Mouse (Mus musculus): Measurements from ENCODE around the gene Myrfl. TPM values are rescaled to one million over a fixed set of nuclear protein-coding genes. Genes with fewer than 3 reads are reported as not detected.

Gene Myrfl
- under 1 TPM in 1 of 2 experiments, not detected in 1; 0.09 TPM for total RNA-seq (2021)
- long read RNA-seq, experiment 1 = 0 reads
- long read RNA-seq, experiment 2 = 0 reads

- no peak for DNase-seq (ENCODE audit: low spot score)
These were observed at the start of gene Myrfl for GRCm38 (mm10) chr10:116896336-116897177. Myrfl (minus strand) TSS chr10:116896919.

DNA sequence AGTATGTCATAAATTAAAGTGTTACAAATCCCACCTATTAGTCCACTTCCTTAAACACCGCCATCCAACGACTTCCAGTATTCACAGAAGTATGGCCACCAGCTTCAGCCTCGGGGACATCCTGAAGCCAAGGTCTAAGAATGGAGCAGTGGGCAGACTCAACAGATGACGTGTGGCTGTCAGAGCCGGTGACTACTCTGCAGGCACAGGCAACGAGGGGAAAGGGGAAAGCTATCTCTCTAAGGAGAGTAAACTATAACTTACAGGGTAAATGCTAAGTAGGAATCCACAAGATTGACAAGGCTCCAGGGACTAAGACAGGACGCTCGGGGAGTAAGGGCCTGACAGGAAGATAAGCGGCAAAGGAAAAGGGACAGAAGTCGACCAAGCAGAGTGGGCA lies 48.2 kb upstream of the Myrfl start:
- DNase-seq (ENCODE audit: low spot score) = no peak

DNA sequence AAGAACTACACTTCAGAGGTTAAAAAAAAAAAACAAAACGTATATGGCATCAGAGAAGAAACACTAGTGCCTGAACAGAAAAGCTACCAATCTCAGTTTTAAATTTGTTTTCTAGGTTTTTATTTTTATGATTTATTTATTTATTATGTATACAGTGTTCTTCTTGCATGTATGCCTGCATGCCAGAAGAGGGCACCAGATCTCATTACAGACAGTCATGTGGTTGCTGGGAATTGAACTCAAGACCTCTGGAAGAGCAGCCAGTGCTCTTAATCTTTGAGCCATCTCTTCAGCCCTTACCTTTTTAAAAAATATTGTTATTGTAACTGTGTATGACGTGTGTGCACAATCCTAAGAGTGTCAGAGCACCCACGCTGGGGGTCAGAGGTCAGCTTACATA lies 47.4 kb upstream of the Myrfl start:
- DNase-seq (ENCODE audit: low spot score) = no peak

DNA sequence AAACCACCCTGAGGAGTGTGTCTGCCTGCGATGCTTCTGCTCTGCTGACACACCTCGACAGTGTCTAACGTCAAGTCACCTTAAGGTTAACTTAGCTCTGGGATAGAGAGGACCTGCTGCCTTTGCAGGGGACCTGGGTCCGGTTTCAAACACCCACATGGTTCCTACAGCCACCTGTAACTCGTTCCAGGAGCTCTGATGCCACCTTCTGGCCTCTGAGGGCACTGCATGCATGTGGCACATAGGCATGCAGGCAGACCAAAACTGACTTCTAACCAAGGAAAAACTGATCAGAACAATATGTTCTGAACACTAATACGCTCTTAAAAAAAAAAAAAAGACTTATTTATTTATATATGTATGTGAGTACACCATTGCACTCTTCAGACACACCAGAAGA lies 46.3 kb upstream of the Myrfl start:
- DNase-seq (ENCODE audit: low spot score) = no peak

DNA sequence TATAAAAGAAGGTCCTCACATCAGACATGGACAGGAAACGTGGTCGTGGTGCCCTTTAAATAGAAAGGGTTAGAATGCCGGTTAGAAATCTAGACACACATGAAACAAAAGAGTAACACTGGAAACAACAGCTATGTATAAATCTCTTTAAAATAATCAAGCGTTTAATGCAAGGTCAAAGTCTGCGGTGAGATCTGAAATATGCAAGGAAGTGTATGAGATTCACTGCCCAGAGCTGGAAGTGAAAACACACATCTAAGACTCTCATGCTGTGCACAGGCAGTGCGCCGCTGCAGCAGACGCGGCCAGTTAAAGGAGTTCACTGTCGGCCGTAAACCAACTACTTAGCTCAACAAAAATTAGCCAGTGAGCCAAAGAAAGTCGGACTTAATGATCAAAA lies 38.3 kb upstream of the Myrfl start:
- no peak for DNase-seq (ENCODE audit: low spot score)

DNA sequence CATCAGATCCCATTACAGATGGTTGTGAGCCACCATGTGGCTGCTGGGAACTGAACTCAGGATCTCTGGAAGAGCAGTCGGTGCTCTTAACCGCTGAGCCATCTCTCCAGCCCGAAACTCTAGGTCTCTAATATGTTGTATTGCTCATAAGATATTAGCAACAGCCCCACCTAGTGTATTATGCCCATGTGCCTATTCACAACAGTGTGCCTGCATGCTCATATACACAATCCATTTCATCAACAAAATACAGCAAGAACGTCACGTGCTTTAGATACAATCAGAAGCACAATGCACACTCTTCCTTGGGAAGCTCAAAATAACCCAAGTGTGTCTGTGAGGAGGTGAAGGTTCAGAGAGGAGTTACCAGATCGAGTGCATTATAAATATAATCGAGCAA lies 37.1 kb upstream of the Myrfl start:
- DNase-seq (ENCODE audit: low spot score) = no peak

GRCm38 (mm10) chr10:116932418-116932817 lies 35.7 kb upstream of the Myrfl start:
- no peak for DNase-seq (ENCODE audit: low spot score)

DNA sequence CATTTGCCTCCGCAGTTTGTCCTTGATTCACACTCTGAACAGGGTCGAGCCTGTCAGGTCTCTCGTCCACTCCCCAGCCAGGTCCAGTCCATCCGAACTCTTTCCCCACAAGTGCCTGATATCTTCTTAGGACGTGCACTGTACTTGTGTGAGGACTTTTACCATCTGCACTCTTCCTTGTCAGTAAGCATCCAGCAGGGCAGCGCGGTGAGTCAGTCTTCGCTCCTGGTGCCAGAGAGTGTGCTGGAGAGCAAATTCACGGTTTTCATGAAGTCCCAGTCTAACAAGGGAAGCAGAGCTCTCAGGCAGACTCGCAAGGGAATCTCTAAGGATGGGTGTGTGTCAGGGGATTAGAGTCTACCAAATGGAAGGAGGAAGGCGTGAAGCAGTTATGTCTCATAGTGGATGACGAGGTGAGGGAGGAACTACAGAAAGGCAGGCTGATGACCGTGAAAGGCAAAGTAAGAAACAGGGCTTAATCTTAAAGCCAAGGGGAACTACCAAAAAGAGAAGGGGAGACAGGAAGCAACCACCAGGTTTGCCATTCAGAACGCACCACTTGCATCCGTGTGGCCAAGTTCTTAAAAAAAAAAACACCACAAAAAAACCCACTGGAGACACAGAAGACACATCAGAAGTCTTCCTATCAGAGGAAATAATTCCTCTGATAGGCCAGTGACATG lies 34.9 kb upstream of the Myrfl start:
- no peak for DNase-seq (ENCODE audit: low spot score)

- DNase-seq (ENCODE audit: low spot score) = no peak
These were observed 34.2 kb upstream of the Myrfl start for GRCm38 (mm10) chr10:116930936-116931335.

GRCm38 (mm10) chr10:116930506-116930905 lies 33.8 kb upstream of the Myrfl start:
- DNase-seq (ENCODE audit: low spot score) = no peak

DNA sequence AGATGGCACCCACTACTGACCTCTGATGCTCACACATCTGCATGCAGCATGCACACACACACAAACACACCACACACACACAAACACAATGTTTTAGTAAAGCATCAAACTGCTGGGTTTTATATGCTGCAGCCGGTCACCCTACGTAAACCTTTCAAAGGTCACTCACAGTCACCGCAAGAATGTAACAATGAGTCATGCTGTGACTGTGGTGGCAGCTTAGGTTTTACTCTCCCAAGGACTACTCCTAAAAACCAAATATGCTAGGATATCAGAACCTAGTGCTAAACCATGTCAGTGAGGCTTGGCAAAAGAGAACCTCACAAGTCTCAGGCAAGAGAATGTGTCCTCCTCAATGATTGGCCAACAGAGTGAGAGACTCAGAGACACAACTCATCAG lies 32.1 kb upstream of the Myrfl start:
- DNase-seq (ENCODE audit: low spot score) = no peak

- DNase-seq (ENCODE audit: low spot score) = no peak
These were observed 29.9 kb upstream of the Myrfl start for GRCm38 (mm10) chr10:116926428-116927113.

- DNase-seq (ENCODE audit: low spot score) = no peak
These were observed 27.2 kb upstream of the Myrfl start for GRCm38 (mm10) chr10:116923651-116924495.

DNA sequence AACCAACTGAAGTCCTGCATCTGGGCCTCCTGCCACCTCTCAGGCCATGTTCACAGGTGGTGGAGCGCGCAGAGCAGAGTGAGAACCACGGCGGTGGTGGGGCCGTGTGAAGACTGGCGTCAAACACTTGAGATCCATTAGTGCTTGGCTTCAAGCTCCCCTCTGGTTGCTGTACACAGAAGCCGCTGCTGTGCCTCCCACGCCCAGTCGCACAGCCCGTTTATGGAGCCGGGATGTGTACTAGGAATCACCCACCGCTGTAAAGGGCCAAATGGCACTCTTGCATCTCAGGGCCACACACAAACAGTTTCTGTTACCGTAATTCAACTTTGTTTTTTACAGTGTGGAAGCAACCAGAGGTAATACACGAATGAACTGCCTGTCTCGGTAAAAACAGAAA lies 25.4 kb upstream of the Myrfl start:
- DNase-seq (ENCODE audit: low spot score) = no peak

DNA sequence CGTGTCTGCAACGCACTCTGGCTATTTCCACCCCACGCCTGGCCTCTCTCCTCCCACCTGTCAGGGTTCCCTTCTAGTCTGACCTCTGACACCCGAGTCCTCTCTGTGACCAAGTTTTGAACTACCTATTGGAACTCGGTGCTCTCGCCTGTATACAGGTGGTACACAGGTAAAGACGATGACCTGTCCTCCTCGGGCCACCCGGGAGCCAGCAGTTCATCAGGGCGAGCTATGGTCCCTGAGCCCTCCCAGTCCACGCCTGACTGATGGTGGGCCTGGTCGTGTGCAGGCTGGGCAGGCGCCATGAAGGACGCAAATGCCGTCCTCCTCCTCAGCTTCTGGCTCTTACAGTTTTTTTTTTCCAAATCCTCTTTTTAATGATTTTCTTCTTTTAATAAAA lies 24.7 kb upstream of the Myrfl start:
- no peak for DNase-seq (ENCODE audit: low spot score)

GRCm38 (mm10) chr10:116920641-116921040 lies 23.9 kb upstream of the Myrfl start:
- no peak for DNase-seq (ENCODE audit: low spot score)

- no peak for DNase-seq (ENCODE audit: low spot score)
These were observed 22.9 kb upstream of the Myrfl start for GRCm38 (mm10) chr10:116919368-116920317.

- no peak for DNase-seq (ENCODE audit: low spot score)
These were observed 19.9 kb upstream of the Myrfl start for GRCm38 (mm10) chr10:116916581-116916980.

- no peak for DNase-seq (ENCODE audit: low spot score)
These were observed 18.6 kb upstream of the Myrfl start for GRCm38 (mm10) chr10:116915286-116915685.

DNA sequence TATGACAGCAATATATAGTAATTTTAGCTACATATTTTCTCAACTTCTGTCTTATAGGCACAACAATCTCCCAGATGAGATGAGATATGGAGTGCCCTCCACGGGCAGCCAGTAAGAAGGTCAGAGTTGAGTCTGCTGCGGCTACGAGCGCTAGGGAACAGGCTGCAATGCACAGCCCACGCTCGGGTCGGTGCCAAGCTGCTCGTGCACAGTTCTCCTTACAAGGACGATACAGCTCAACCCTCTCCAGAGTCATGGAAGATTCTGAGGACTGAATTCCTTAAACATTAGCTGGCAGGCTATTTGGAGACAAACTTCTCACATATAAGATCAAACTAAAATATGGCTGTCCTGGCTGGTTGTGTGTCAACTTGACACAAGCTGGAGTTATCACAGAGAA lies 17.9 kb upstream of the Myrfl start:
- DNase-seq (ENCODE audit: low spot score) = no peak

Data from gastrocnemius, adult 18-20 months (tissue).